Mouse (Mus musculus) heart, adult 2 months (tissue): ENCODE measurements around the gene Zfp62.
"Not testable (repeated sequence)": the region's sequence is repeated elsewhere in the genome, so short reads cannot be mapped to it uniquely, and the experiment has no call there.

Source experiments
- CTCF ChIP-seq: fragments of 200-600 bp; IDR thresholded peaks from 2 replicates; pipeline ENCODE4 v1.8.1; 2022; ENCODE audit warnings: antibody characterized with exemption, mild to moderate bottlenecking, moderate library complexity
- EP300 ChIP-seq: fragments of 200-500 bp; IDR thresholded peaks from 2 replicates; pipeline ENCODE4 v1.6.1; 2011; ENCODE audit warnings: low read depth, low read length, control low read depth; ENCODE audit not compliant: insufficient read depth
- POLR2A ChIP-seq: fragments of 200-500 bp; IDR thresholded peaks from 2 replicates; pipeline ENCODE4 v1.6.1; 2011; ENCODE audit warnings: mild to moderate bottlenecking, low read depth, low read length, control low read depth; ENCODE audit not compliant: insufficient read depth

GRCm38 (mm10) chr11:49194771-49195170, 8.3 kb upstream of the Zfp62 start:
- not testable (repeated sequence) for TF ChIP-seq CTCF, POLR2A, EP300
